Mouse (Mus musculus): ENCODE measurements around the gene Pkd1.

DNA sequence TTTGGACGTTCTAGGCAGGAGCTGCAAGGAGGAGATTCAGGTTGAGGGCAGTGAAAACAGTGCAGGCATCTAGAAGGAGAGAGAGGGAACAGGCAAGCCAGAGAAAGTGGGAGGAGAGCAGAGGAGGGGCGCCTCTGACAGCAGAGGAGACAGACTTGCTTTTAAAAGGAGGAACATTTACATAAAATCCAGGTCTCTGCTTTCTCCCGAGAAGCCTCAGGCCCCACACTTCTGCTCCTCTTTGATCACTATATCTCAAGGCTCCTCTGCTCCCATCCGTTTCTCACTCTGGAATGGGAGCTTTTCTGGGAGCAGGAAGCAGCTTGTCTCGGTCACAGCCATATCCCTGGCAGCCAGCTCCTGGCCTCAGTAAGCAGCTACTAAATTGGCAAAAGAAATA lies 14.3 kb upstream of the Pkd1 start:
- TF ChIP-seq CTCF (IDR thresholded peaks at IDR 0.05; ENCODE audit: borderline replicate concordance, insufficient read depth, low read length): no peak
- TF ChIP-seq POLR2A (IDR thresholded peaks at IDR 0.05; ENCODE audit: low read depth, low read length): no peak
